Mouse (Mus musculus) ES-E14 (cell line): ENCODE measurements around the gene Sox12. TPM values are rescaled to one million over a fixed set of nuclear protein-coding genes. Genes with fewer than 3 reads are reported as not detected.

ENCODE experiments used
- DNase-seq: peaks from one replicate; pipeline ENCODE4 v3.0.0-alpha.2; 2013; ENCODE audit warnings: low read depth, low spot score
- H3K27ac ChIP-seq: 2 replicates; pipeline ENCODE4 v1.5.1; 2012; ENCODE audit warnings: low read depth, mild to moderate bottlenecking, low read length, moderate library complexity, mixed read lengths; ENCODE audit not compliant: poor library complexity, insufficient read depth, severe bottlenecking
- H3K36me3 ChIP-seq: 2 replicates; pipeline ENCODE4 v1.6.1; 2012; ENCODE audit warnings: mild to moderate bottlenecking, low read length, moderate library complexity, mixed read lengths; ENCODE audit not compliant: control insufficient read depth, poor library complexity, insufficient read depth, severe bottlenecking
- H3K4me1 ChIP-seq, 2 experiments: fragments of 150-350 bp in 1 of 2; sonication (generic) in 1 of 2; 2 replicates each; pipeline ENCODE4 v1.6.1; 2012; ENCODE audit warnings: low read length in 2 of 2, mild to moderate bottlenecking in 1 of 2, mixed read lengths in 1 of 2; ENCODE audit not compliant: control insufficient read depth in 2 of 2, insufficient read depth in 2 of 2, poor library complexity in 1 of 2
- H3K4me3 ChIP-seq, 2 experiments: fragments of 150-350 bp in 1 of 2; sonication (generic) in 1 of 2; 2 replicates each; pipeline ENCODE4 v1.5.1; 2012; ENCODE audit warnings: low read length in 2 of 2, low read depth in 1 of 2, mild to moderate bottlenecking in 1 of 2, mixed read lengths in 1 of 2; ENCODE audit not compliant: insufficient read depth in 1 of 2, poor library complexity in 1 of 2, severe bottlenecking in 1 of 2
- H3K9ac ChIP-seq: 2 replicates; pipeline ENCODE4 v1.6.1; 2012; ENCODE audit warnings: low read depth, mild to moderate bottlenecking, low read length, mixed read lengths; ENCODE audit not compliant: poor library complexity, insufficient read depth, severe bottlenecking
- H3K9me3 ChIP-seq: fragments of 150-350 bp; sonication (generic); 2 replicates; pipeline ENCODE4 v1.6.1; 2012; ENCODE audit warnings: low read depth, mild to moderate bottlenecking, low read length; ENCODE audit not compliant: control insufficient read depth, insufficient read depth
- CHD2 ChIP-seq: IDR thresholded peaks from 2 replicates; pipeline ENCODE4 v1.6.1; 2014; ENCODE audit warnings: mild to moderate bottlenecking, low read depth, low read length, inconsistent platforms
- HCFC1 ChIP-seq: IDR thresholded peaks from 2 replicates; pipeline ENCODE4 v1.6.1; 2012; ENCODE audit warnings: low read length, inconsistent platforms, borderline replicate concordance; ENCODE audit not compliant: insufficient read depth
- MAFK ChIP-seq: IDR thresholded peaks from 2 replicates; pipeline ENCODE4 v1.6.1; 2014; ENCODE audit warnings: mild to moderate bottlenecking, low read depth, low read length, inconsistent platforms; ENCODE audit not compliant: insufficient read depth
- ZC3H11A ChIP-seq: IDR thresholded peaks from 2 replicates; pipeline ENCODE4 v1.6.1; 2012; ENCODE audit warnings: low read depth, mild to moderate bottlenecking, inconsistent platforms, low read length, borderline replicate concordance
- ZNF384 ChIP-seq: IDR thresholded peaks from 2 replicates; pipeline ENCODE4 v1.6.1; 2012; ENCODE audit warnings: low read depth, low read length, inconsistent platforms
- in situ Hi-C, 2 experiments: fragments of 600-800 bp; cut with MboI; formaldehyde crosslinking; loops; one replicate each; pipeline ENCODE4 v1.15.1; 2025; ENCODE audit warnings: low sequenced_read_pairs in 2 of 2, inconsistent platforms in 1 of 2; ENCODE audit not compliant: unreplicated experiment in 2 of 2
- total RNA-seq: library from RNA; depleted of rRNA; stranded (reverse); fragments of 300-350 nt; gene quantifications from 2 replicates; pipeline ENCODE4 v1.2.3, GENCODE M21; 2012

Gene Sox12
- total RNA-seq, 1 experiment = 7.4 TPM

DNA sequence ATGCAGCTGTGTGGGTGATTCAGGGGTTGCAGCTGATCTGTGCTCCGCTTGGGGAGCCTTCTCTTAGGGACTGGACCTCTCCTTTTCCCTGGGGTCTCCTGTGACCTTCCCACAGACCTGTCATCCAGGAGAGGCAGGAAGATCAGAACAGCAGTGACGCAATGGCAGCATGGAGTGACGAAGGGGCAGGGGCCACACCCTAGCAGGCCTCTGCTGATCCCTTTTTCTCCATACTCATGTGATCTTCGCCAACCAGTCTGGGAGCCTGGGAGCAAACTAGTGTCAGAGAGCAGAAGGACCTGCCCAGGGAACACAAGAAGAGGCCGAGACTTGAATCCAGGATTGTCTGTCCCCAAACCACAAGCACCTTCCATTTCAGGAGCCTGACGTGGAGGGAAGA lies 48.7 kb downstream of the Sox12 start:
- no peaks in the 10 kb centered on the region for H3K9me3 ChIP-seq
- TF ChIP-seq HCFC1 = no peak
- TF ChIP-seq ZC3H11A = no peak
- TF ChIP-seq MAFK = no peak
- TF ChIP-seq CHD2 = no peak
- no peak for TF ChIP-seq ZNF384
- H3K36me3 ChIP-seq = no peaks in the 10 kb centered on the region
- in situ Hi-C loops = no loop called here
- peak overlapping the region; percentile 68 for H3K9ac ChIP-seq
- H3K4me3 ChIP-seq = peak overlapping the region; percentile 19 to 54
- peak overlapping the region; percentile 98 for H3K27ac ChIP-seq
- no peak for DNase-seq
- H3K4me1 ChIP-seq = peaks cover 12 to 15% of the 10 kb centered on the region in 2 experiments

DNA sequence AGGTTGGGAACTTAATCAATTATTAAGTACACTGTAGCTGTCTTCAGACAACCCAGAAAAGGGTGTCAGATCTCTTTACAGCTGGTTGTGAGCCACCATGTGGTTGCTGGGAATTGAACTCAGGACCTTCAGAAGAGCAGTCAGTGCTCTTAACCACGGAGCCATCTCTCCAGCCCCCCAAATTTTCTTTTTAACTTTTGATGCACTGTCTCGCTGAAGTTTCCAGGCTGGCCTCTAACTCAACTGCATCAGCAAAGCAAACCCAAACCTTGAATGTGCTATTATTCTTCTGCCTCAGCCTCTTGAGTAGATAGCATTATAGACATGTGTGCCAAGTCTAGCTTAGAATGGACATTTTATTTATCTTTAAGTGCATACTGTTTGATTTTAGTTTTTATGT lies 50.1 kb downstream of the Sox12 start:
- peaks cover 3% of the 10 kb centered on the region; the same call in 1 of the 2 replicates for H3K36me3 ChIP-seq
- in situ Hi-C loops = no loop called here
- no peak overlapping the region for H3K27ac ChIP-seq
- DNase-seq = no peak
- peak overlapping the region; percentile 38; the same call in 1 of the 2 replicates for H3K9ac ChIP-seq
- H3K4me1 ChIP-seq = peaks cover 15% of the 10 kb centered on the region in 2 experiments
- no peak overlapping the region for H3K4me3 ChIP-seq
- TF ChIP-seq CHD2 = no peak
- no peak for TF ChIP-seq HCFC1
- no peaks in the 10 kb centered on the region for H3K9me3 ChIP-seq

DNA sequence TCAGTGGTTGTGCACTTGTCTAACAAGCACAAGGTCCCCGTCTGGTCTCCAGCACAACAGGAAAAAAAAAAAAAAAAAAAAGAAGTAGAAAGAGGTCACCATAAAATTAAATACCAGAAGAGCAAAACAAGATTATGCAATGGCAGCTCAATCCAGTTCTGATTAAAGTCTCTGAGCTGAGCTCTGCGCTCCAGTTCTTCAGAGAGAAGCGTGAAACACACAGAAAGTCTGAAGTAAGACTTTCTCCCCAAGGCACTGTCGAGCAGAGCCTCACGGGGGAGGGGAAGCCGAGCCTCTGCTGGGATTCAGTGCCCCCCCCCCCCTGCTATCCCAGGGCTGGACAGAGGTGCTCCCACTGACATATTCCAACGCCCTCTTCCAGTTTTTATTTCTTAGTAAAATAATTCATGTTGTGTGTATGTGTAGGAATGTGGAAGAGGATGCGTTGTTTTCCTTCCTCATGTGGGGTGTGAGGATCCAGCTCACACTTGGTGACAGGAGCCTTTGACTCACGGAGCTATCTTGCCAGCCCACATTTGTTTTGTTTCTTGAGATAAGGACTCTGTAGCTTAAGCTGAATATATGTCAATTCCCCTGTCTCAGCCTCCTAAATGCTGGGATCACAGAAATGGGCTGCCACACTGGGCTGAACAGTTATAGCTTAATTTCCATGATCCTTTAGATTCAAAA lies 50.9 kb downstream of the Sox12 start:
- H3K4me3 ChIP-seq = no peak overlapping the region

DNA sequence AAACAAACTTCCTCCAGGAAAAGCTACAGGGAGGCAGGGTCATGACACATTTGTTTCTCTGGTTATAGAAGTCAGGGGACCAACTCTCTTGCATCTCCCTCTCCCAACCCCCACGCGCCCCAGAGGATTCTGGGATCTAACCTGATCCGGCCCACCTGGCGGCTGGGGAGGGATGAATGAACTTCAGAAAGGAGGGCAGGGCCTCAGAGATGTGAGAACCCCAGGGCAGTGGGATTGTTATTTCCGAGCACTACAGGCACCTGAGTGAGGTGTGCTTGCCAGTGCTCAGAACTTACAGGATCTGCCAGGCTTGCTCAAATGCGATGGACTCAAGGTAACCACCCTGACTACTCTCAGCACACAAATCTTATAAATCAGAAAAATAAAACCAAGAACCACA lies 52.5 kb downstream of the Sox12 start:
- Histone ChIP-seq H3K4me1 (peaks cover 7 to 17% of the 10 kb centered on the region in 2 experiments; a peak in 3 of 4 replicates), H3K36me3 (peaks cover 15% of the 10 kb centered on the region; the same call in 1 of the 2 replicates), H3K9me3 (no peaks in the 10 kb centered on the region), H3K4me3 (peak overlapping the region; percentile 8 to 36; a peak in 3 of 4 replicates), H3K9ac (no peak overlapping the region; the same call in 1 of the 2 replicates), H3K27ac (peak overlapping the region; percentile 51; the same call in 1 of the 2 replicates)
- in situ Hi-C loops = no loop called here
- no peak for TF ChIP-seq HCFC1
- TF ChIP-seq ZC3H11A = no peak
- TF ChIP-seq MAFK = no peak
- no peak for TF ChIP-seq ZNF384
- no peak for TF ChIP-seq CHD2
- DNase-seq = no peak

More for the DNA sequence above, 50.9 kb downstream of the Sox12 start:
- Histone ChIP-seq H3K4me1 (peaks cover 15 to 16% of the 10 kb centered on the region in 2 experiments), H3K9me3 (no peaks in the 10 kb centered on the region), H3K9ac (no peak overlapping the region; the same call in 1 of the 2 replicates), H3K27ac (no peak overlapping the region), H3K36me3 (peaks cover 10% of the 10 kb centered on the region; the same call in 1 of the 2 replicates)
- TF ChIP-seq CHD2 = no peak
- TF ChIP-seq HCFC1 = no peak
- TF ChIP-seq MAFK = no peak
- no peak for TF ChIP-seq ZC3H11A
- TF ChIP-seq ZNF384 = no peak
- in situ Hi-C loops = no loop called here
- DNase-seq = no peak

DNA sequence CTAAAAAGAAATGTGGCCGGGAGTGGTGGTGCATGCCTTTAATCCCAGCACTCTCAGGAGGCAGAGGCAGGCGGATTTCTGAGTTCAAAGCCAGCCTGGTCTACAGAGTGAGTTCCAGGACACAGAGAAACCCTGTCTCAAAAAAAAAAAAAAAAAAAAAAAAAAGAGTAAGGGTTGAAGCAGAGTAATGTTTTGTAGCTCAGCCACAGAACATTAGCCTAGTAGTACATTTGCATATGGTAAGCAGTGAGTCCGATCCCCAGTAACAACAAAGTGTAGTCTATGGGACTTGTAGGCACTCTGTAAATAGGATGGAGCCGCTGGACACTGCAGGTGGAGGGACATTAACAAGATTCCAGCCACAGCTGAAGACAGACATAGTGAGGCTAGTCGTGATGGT lies 53.0 kb downstream of the Sox12 start:
- DNase-seq = no peak
- Histone ChIP-seq H3K9me3 (no peaks in the 10 kb centered on the region), H3K4me3 (peak overlapping the region; percentile 4 to 83; a peak in 3 of 4 replicates), H3K36me3 (peaks cover 15% of the 10 kb centered on the region; the same call in 1 of the 2 replicates), H3K27ac (peak overlapping the region; percentile 77), H3K9ac (peak overlapping the region; percentile 49; the same call in 1 of the 2 replicates), H3K4me1 (peaks cover 7 to 17% of the 10 kb centered on the region in 2 experiments; a peak in 2 of 4 replicates)
- TF ChIP-seq ZC3H11A (no peak), HCFC1 (no peak), ZNF384 (peak; percentile 65; the same call in 1 of the 2 replicates), CHD2 (no peak)
- in situ Hi-C loops = no loop called here
